Mouse (Mus musculus): ENCODE measurements around the gene Greb1. TPM values are rescaled to one million over a fixed set of nuclear protein-coding genes. Genes with fewer than 3 reads are reported as not detected.

Greb1 gene
- total RNA-seq, 1 experiment, result 3.2 TPM

DNA sequence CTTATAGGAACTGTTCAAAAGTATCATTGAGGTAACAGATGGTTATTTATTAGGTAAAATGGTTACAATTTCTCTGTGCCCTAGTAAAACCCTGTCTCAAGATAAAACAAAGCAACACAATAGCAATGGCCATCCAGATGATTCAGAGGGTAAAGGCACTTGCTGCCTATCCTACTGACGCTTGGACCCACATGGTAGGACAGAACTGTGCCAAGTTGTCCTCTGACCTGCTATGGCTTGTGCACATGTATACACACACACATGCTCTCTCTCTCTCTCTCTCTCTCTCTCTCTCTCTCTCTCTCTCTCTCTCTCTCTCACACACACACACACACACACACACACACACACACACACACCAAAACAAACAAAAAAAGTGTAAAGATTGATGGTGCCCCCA is 11.5 kb downstream of the Greb1 start:
- in situ Hi-C loops (cut with MboI; ENCODE audit: low sequenced_read_pairs in 2 of 2, unreplicated experiment in 2 of 2), result no loop called here
- peaks cover 0 to 2% of the 10 kb centered on the region in 2 experiments; a peak in 1 of 4 replicates for H3K4me1 ChIP-seq (ENCODE audit: control insufficient read depth in 2 of 2, insufficient read depth in 2 of 2, low read length in 2 of 2, poor library complexity in 1 of 2)
- H3K9me3 ChIP-seq (ENCODE audit: control insufficient read depth, insufficient read depth, low read depth, low read length), result no peaks in the 10 kb centered on the region
- H3K4me3 ChIP-seq (ENCODE audit: insufficient read depth in 1 of 2, low read depth in 1 of 2, low read length in 2 of 2, poor library complexity in 1 of 2, severe bottlenecking in 1 of 2), result no peak overlapping the region
- H3K36me3 ChIP-seq (ENCODE audit: control insufficient read depth, insufficient read depth, low read length, poor library complexity, severe bottlenecking), result no peaks in the 10 kb centered on the region
- no peak for DNase-seq (ENCODE audit: low read depth, low spot score)
- no peak overlapping the region for H3K27ac ChIP-seq (ENCODE audit: insufficient read depth, low read depth, low read length, poor library complexity, severe bottlenecking)
- TF ChIP-seq ZNF384 (IDR thresholded peaks at IDR 0.05; ENCODE audit: low read depth, low read length) (no peak), ZC3H11A (IDR thresholded peaks at IDR 0.05; ENCODE audit: borderline replicate concordance, low read depth, low read length) (no peak), HCFC1 (IDR thresholded peaks at IDR 0.05; ENCODE audit: borderline replicate concordance, insufficient read depth, low read length) (no peak), CHD2 (IDR thresholded peaks at IDR 0.05; ENCODE audit: low read depth, low read length) (no peak), MAFK (IDR thresholded peaks at IDR 0.05; ENCODE audit: insufficient read depth, low read depth, low read length) (no peak)
- no peak overlapping the region for H3K9ac ChIP-seq (ENCODE audit: insufficient read depth, low read depth, low read length, poor library complexity, severe bottlenecking)

- TF ChIP-seq MAFK (IDR thresholded peaks at IDR 0.05; ENCODE audit: insufficient read depth, low read depth, low read length) (no peak), HCFC1 (IDR thresholded peaks at IDR 0.05; ENCODE audit: borderline replicate concordance, insufficient read depth, low read length) (no peak), CHD2 (IDR thresholded peaks at IDR 0.05; ENCODE audit: low read depth, low read length) (no peak), ZNF384 (IDR thresholded peaks at IDR 0.05; ENCODE audit: low read depth, low read length) (no peak), ZC3H11A (IDR thresholded peaks at IDR 0.05; ENCODE audit: borderline replicate concordance, low read depth, low read length) (no peak)
- Histone ChIP-seq H3K36me3 (ENCODE audit: control insufficient read depth, insufficient read depth, low read length, poor library complexity, severe bottlenecking) (no peaks in the 10 kb centered on the region), H3K27ac (ENCODE audit: insufficient read depth, low read depth, low read length, poor library complexity, severe bottlenecking) (no peak overlapping the region), H3K9ac (ENCODE audit: insufficient read depth, low read depth, low read length, poor library complexity, severe bottlenecking) (no peak overlapping the region), H3K4me1 (ENCODE audit: control insufficient read depth in 2 of 2, insufficient read depth in 2 of 2, low read length in 2 of 2, poor library complexity in 1 of 2) (peaks cover 0 to 2% of the 10 kb centered on the region in 2 experiments; a peak in 1 of 4 replicates), H3K4me3 (ENCODE audit: insufficient read depth in 1 of 2, low read depth in 1 of 2, low read length in 2 of 2, poor library complexity in 1 of 2, severe bottlenecking in 1 of 2) (no peak overlapping the region), H3K9me3 (ENCODE audit: control insufficient read depth, insufficient read depth, low read depth, low read length) (no peaks in the 10 kb centered on the region)
- in situ Hi-C loops (cut with MboI; ENCODE audit: low sequenced_read_pairs in 2 of 2, unreplicated experiment in 2 of 2), result no loop called here
- DNase-seq (ENCODE audit: low read depth, low spot score), result no peak
These were observed 12.1 kb downstream of the Greb1 start for GRCm38 (mm10) chr12:16788600-16788999.

DNA sequence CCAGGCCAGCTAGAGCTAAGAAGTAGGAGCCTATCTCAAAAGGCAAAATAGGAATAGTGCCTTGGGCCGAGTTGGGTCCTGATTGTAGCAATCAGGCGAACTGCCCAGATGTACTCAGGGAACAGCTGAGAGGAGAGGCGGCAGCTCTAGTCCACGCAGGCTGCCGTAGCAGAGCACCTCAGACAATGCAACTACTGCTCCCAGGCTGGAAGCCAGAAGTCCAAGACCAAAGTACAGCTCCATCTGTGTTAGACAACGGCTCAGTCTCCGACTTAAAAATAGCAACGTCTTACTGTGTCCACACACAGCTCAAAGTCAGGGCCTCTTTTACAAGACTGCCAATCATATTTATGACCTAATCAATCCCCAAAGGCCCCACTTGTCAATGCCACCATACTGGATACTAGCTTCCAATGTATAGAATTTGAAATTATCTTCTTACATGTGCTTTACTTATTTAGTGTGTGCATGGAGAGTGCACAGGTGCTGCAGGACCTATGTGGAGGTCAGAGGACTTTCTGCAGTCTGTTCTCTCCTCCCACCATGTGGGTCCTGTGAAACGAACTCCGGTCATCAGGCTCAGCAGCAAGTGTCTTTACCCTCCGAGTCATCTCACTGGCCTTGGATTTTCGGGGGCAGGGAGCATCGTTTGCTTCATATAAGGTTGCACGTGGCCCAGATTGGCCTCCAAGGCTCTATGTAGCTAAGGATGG is 19.5 kb downstream of the Greb1 start:
- no peaks in the 10 kb centered on the region for H3K36me3 ChIP-seq (ENCODE audit: control insufficient read depth, insufficient read depth, low read length, poor library complexity, severe bottlenecking)
- no peak overlapping the region for H3K4me3 ChIP-seq (ENCODE audit: insufficient read depth in 1 of 2, low read depth in 1 of 2, low read length in 2 of 2, poor library complexity in 1 of 2, severe bottlenecking in 1 of 2)
- TF ChIP-seq MAFK (IDR thresholded peaks at IDR 0.05; ENCODE audit: insufficient read depth, low read depth, low read length), result no peak
- no peak for TF ChIP-seq CHD2 (IDR thresholded peaks at IDR 0.05; ENCODE audit: low read depth, low read length)
- no peak for TF ChIP-seq ZC3H11A (IDR thresholded peaks at IDR 0.05; ENCODE audit: borderline replicate concordance, low read depth, low read length)
- TF ChIP-seq ZNF384 (IDR thresholded peaks at IDR 0.05; ENCODE audit: low read depth, low read length), result no peak
- no peak for TF ChIP-seq HCFC1 (IDR thresholded peaks at IDR 0.05; ENCODE audit: borderline replicate concordance, insufficient read depth, low read length)
- no peak overlapping the region for H3K27ac ChIP-seq (ENCODE audit: insufficient read depth, low read depth, low read length, poor library complexity, severe bottlenecking)
- H3K9me3 ChIP-seq (ENCODE audit: control insufficient read depth, insufficient read depth, low read depth, low read length), result no peaks in the 10 kb centered on the region
- in situ Hi-C loops (cut with MboI; ENCODE audit: low sequenced_read_pairs in 2 of 2, unreplicated experiment in 2 of 2), result no loop called here
- 0 out of 4 replicates have a peak, but pooled peaks cover 0 to 3% of the 10 kb centered on the region in 2 experiments for H3K4me1 ChIP-seq (ENCODE audit: control insufficient read depth in 2 of 2, insufficient read depth in 2 of 2, low read length in 2 of 2, poor library complexity in 1 of 2)
- DNase-seq (ENCODE audit: low read depth, low spot score), result no peak
- no peak overlapping the region for H3K9ac ChIP-seq (ENCODE audit: insufficient read depth, low read depth, low read length, poor library complexity, severe bottlenecking)

DNA sequence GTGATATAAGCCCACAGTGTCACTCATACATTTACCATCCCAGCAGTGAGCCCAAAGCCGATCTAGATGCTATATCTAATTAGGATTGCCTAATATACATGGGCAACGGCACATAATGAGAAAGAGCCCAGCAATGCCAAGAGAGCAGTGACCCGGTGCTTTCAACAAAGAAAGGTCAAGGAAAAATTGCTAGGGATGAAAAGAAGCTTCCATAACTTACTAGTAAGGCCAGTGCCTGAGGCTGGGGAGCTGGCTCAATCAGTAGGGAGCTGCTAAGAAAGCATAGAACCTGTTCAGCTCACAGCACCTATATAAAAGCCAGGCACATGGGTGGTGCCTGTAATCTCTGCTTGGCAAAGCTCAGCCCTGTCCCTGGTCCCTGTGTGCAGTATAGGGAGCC is 20.4 kb downstream of the Greb1 start:
- DNase-seq (ENCODE audit: low read depth, low spot score), result no peak
- TF ChIP-seq HCFC1 (IDR thresholded peaks at IDR 0.05; ENCODE audit: borderline replicate concordance, insufficient read depth, low read length) (no peak), ZC3H11A (IDR thresholded peaks at IDR 0.05; ENCODE audit: borderline replicate concordance, low read depth, low read length) (no peak), MAFK (IDR thresholded peaks at IDR 0.05; ENCODE audit: insufficient read depth, low read depth, low read length) (no peak), CHD2 (IDR thresholded peaks at IDR 0.05; ENCODE audit: low read depth, low read length) (no peak), ZNF384 (IDR thresholded peaks at IDR 0.05; ENCODE audit: low read depth, low read length) (no peak)
- H3K27ac ChIP-seq (ENCODE audit: insufficient read depth, low read depth, low read length, poor library complexity, severe bottlenecking), result no peak overlapping the region
- in situ Hi-C loops (cut with MboI; ENCODE audit: low sequenced_read_pairs in 2 of 2, unreplicated experiment in 2 of 2), result no loop called here
- no peaks in the 10 kb centered on the region for H3K9me3 ChIP-seq (ENCODE audit: control insufficient read depth, insufficient read depth, low read depth, low read length)
- H3K9ac ChIP-seq (ENCODE audit: insufficient read depth, low read depth, low read length, poor library complexity, severe bottlenecking), result no peak overlapping the region
- 0 out of 4 replicates have a peak, but pooled peaks cover 0 to 3% of the 10 kb centered on the region in 2 experiments for H3K4me1 ChIP-seq (ENCODE audit: control insufficient read depth in 2 of 2, insufficient read depth in 2 of 2, low read length in 2 of 2, poor library complexity in 1 of 2)
- H3K36me3 ChIP-seq (ENCODE audit: control insufficient read depth, insufficient read depth, low read length, poor library complexity, severe bottlenecking), result no peaks in the 10 kb centered on the region
- no peak overlapping the region for H3K4me3 ChIP-seq (ENCODE audit: insufficient read depth in 1 of 2, low read depth in 1 of 2, low read length in 2 of 2, poor library complexity in 1 of 2, severe bottlenecking in 1 of 2)
